Mouse (Mus musculus) erythroblast, embryonic 14.5 days (primary cell): ENCODE measurements around the gene Mettl22. TPM values are rescaled to one million over a fixed set of nuclear protein-coding genes. Genes with fewer than 3 reads are reported as not detected.

Source experiments
- H3K27me3 ChIP-seq: 2 replicates; pipeline ENCODE4 v1.6.1; 2012; ENCODE audit warnings: inconsistent platforms; ENCODE audit not compliant: control insufficient read depth
- H3K36me3 ChIP-seq: 2 replicates; pipeline ENCODE4 v1.6.1; 2012; ENCODE audit warnings: mild to moderate bottlenecking, inconsistent platforms; ENCODE audit not compliant: control insufficient read depth
- H3K4me1 ChIP-seq: 2 replicates; pipeline ENCODE4 v1.6.1; 2012; ENCODE audit warnings: inconsistent platforms; ENCODE audit not compliant: control insufficient read depth
- H3K4me3 ChIP-seq: replicated peaks from 2 replicates; pipeline ENCODE3; 2012; ENCODE audit warnings: moderate library complexity, mild to moderate bottlenecking, inconsistent platforms
- H3K9me3 ChIP-seq: 2 replicates; pipeline ENCODE4 v1.6.1; 2012; ENCODE audit warnings: low read length, inconsistent platforms, mixed read lengths; ENCODE audit not compliant: control insufficient read depth
- GATA1 ChIP-seq: IDR thresholded peaks from 2 replicates; pipeline ENCODE4 v1.6.1; 2012; ENCODE audit warnings: low read length, inconsistent platforms, mixed read lengths
- TAL1 ChIP-seq: IDR thresholded peaks from 3 replicates; pipeline ENCODE4 v1.6.1; 2012; ENCODE audit warnings: low read length, inconsistent platforms, mixed read lengths
- polyA plus RNA-seq: library from polyadenylated mRNA; stranded (reverse); fragments of >175 nt; gene quantifications from 2 replicates; pipeline ENCODE4 v1.2.3, GENCODE M21; 2012

Gene Mettl22
- polyA plus RNA-seq, 1 experiment = 1.4 TPM

DNA sequence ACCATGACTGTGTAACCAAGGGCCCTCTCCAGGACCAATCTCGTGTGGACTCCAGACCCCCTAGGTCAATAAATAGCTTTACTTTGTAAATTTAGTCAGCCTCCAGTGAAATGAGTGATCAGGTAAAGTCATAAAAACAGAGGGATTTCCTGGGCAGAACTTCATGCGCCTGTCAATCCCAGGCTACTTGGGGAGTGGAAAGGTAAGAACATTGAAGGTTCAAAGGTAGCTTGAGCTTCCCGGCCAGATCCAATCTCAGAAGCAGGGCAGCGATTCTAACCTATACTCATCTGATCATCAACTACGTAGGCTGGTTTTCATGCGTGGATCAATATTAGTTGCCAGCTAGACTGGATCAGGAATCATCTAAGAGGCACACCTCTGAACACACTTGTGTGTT lies 24.3 kb upstream of the Mettl22 start:
- no peaks in the 10 kb centered on the region for H3K9me3 ChIP-seq
- no peaks in the 10 kb centered on the region for H3K27me3 ChIP-seq
- H3K36me3 ChIP-seq = no peaks in the 10 kb centered on the region
- no peaks in the 10 kb centered on the region for H3K4me1 ChIP-seq
- H3K4me3 ChIP-seq = no peak overlapping the region
- no peak for TF ChIP-seq TAL1
- no peak for TF ChIP-seq GATA1

DNA sequence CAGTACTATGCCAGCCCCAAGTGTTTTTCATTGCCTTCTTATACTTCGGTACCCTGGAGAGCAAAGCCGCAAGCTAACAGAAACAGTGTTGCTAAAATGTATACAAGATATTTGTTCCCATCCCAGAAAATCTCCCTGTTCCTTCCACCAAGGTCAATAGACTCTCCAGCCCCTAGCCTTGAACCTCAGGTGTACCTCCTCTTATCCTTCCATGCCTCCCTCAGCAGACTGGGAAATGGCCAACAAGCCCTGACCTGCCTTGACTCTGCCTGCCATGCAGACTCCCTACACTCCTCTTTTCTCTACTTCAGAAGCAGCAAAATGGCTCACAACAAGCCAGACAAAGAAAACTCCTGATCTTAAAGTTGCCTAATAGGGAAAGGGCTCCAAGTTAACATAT lies 17.3 kb upstream of the Mettl22 start:
- Histone ChIP-seq H3K4me1 (no peaks in the 10 kb centered on the region), H3K36me3 (no peaks in the 10 kb centered on the region), H3K27me3 (peaks cover 3% of the 10 kb centered on the region; the same call in 1 of the 2 replicates), H3K9me3 (no peaks in the 10 kb centered on the region), H3K4me3 (no peak overlapping the region)
- TF ChIP-seq GATA1 (no peak), TAL1 (no peak)

DNA sequence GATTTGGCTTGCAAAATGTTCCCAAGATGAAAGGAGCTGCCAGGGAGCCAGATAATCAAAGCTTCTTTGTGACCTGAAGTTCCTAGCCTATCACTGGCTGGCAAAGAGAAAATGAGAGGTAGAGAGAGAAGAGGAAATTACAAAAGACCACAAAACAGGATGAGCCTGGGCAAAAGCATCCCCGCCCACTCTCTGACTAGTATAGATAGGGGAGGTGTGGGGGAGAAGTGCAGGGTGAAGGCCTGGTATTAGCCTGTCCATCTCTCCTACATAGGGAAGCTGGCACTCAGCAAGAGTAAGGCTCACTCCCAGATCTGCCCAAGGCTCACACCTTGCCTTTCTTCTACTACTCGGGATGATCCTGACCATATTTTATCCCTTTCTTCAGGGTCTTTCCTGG lies 15.4 kb upstream of the Mettl22 start:
- Histone ChIP-seq H3K27me3 (peaks cover 3% of the 10 kb centered on the region; the same call in 1 of the 2 replicates), H3K9me3 (no peaks in the 10 kb centered on the region), H3K36me3 (no peaks in the 10 kb centered on the region), H3K4me1 (no peaks in the 10 kb centered on the region), H3K4me3 (no peak overlapping the region)
- TF ChIP-seq GATA1 = no peak
- no peak for TF ChIP-seq TAL1

DNA sequence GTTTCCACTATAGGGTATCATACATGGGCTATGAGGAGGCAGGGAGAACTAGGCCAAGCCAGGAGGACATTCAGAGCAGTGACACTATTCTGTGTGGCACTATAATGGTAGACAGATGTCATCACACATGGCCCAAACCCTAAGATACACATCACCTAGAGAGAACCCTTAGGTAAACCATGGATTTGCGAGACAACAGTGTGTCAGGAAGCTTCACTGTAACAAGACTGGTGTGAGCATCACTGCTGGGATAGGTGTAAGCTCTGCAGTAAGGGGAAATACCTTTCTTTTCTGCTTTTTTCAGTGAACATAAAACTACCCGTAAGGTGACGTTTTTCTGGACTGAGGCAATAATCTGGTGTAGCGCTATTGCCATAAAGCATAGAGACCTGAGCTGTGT lies 12.2 kb upstream of the Mettl22 start:
- H3K9me3 ChIP-seq = no peaks in the 10 kb centered on the region
- peaks cover 3% of the 10 kb centered on the region; the same call in 1 of the 2 replicates for H3K27me3 ChIP-seq
- no peaks in the 10 kb centered on the region for H3K4me1 ChIP-seq
- H3K4me3 ChIP-seq = no peak overlapping the region
- no peaks in the 10 kb centered on the region for H3K36me3 ChIP-seq
- TF ChIP-seq TAL1 (no peak), GATA1 (no peak)

DNA sequence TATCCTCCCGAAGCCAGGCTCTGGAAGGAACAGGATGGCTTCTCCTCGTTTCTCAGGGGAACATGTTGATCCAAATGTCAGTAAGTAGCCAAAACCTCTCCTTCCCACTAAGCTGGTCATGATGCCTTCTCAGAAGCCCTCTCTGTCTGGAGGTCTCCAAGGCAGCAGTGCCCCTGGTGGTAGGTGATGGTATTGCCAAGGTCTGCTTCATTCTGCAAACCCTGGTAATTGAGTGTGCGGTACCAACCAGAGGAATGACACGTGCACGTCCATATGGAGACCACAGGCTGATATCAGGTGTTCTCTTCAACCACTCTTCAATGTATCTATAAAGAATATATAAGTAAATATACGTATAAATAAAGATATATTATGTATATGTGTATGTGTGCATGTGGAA lies 11.5 kb upstream of the Mettl22 start:
- no peaks in the 10 kb centered on the region for H3K4me1 ChIP-seq
- H3K27me3 ChIP-seq = peaks cover 3% of the 10 kb centered on the region; the same call in 1 of the 2 replicates
- no peak overlapping the region for H3K4me3 ChIP-seq
- no peaks in the 10 kb centered on the region for H3K36me3 ChIP-seq
- no peak for TF ChIP-seq GATA1
- TF ChIP-seq TAL1 = no peak
- H3K9me3 ChIP-seq = no peaks in the 10 kb centered on the region

DNA sequence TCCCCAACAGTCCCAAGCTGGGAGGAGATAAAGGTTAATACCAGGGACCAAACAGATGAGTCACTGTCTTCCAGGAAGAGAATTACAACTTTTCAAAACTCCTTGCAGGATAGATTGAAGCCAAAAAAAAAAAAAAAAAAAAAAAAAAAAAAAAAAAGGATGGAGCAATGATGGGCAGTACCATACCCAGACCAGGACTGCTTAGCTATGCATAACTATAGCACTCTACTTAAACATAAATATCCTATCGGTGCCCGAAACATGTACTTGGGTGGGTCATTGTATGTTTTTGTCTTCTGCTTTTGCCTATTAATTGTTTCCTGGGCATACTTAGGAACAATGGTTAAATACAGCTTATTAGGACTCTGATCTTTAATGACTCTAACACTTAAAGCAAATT lies 456 bp upstream of the Mettl22 start:
- no peaks in the 10 kb centered on the region for H3K9me3 ChIP-seq
- no peaks in the 10 kb centered on the region; the same call in 1 of the 2 replicates for H3K27me3 ChIP-seq
- H3K4me3 ChIP-seq = peak overlapping the region; percentile 85
- peaks cover 27% of the 10 kb centered on the region for H3K4me1 ChIP-seq
- no peak for TF ChIP-seq GATA1
- no peak for TF ChIP-seq TAL1
- peaks cover 5% of the 10 kb centered on the region for H3K36me3 ChIP-seq

DNA sequence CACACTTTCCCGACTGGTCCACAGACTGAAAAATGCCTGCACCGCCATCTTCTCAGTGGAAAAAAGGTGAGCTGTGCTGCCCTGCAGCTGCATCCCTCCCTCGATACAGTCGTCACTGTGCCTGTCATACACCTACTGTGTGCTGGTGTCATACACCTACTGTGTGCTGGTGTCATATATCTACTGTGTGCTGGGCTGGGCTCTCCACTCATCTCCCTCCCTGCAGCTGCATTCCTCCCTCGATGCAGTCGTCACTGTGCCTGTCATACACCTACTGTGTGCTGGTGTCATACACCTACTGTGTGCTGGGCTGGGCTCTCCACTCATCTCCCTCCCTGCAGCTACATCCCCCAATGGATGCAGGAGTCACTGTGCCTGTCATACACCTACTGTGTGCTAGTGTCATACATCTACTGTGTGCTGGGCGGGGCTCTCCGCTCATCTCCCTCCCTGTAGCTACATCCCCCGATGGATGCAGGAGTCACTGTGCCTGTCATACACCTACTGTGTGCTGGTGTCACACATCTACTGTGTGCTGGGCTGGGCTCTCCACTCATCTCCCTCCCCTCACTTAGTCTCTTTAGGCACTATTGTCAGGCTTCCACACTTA lies 16.9 kb downstream of the Mettl22 start:
- TF ChIP-seq GATA1 = no peak
- no peak for TF ChIP-seq TAL1
- Histone ChIP-seq H3K4me3 (no peak overlapping the region), H3K9me3 (no peaks in the 10 kb centered on the region), H3K36me3 (peaks cover 62% of the 10 kb centered on the region), H3K4me1 (no peaks in the 10 kb centered on the region), H3K27me3 (no peaks in the 10 kb centered on the region)

DNA sequence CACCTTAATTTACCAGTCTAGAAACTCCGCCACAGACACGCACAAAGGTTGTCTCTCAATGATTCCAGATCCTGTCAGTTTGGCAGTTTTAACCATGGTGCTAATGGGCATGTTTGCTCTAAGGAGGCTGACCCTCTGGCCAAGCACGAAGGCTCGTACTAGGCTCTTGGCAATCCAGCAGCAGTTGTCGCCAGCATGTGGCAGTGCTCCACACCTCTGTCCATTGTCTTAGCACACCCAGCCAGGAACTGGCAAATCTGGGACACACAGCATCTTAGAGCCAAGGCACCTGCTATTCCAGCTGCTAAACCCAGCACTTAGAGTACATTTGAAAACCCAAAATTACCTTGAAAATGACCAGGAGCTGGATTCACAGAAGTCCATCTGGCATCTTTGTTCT lies 18.8 kb downstream of the Mettl22 start:
- H3K36me3 ChIP-seq = peaks cover 53% of the 10 kb centered on the region
- TF ChIP-seq TAL1 (no peak), GATA1 (no peak)
- no peak overlapping the region for H3K4me3 ChIP-seq
- no peaks in the 10 kb centered on the region for H3K9me3 ChIP-seq
- H3K27me3 ChIP-seq = no peaks in the 10 kb centered on the region
- H3K4me1 ChIP-seq = no peaks in the 10 kb centered on the region

DNA sequence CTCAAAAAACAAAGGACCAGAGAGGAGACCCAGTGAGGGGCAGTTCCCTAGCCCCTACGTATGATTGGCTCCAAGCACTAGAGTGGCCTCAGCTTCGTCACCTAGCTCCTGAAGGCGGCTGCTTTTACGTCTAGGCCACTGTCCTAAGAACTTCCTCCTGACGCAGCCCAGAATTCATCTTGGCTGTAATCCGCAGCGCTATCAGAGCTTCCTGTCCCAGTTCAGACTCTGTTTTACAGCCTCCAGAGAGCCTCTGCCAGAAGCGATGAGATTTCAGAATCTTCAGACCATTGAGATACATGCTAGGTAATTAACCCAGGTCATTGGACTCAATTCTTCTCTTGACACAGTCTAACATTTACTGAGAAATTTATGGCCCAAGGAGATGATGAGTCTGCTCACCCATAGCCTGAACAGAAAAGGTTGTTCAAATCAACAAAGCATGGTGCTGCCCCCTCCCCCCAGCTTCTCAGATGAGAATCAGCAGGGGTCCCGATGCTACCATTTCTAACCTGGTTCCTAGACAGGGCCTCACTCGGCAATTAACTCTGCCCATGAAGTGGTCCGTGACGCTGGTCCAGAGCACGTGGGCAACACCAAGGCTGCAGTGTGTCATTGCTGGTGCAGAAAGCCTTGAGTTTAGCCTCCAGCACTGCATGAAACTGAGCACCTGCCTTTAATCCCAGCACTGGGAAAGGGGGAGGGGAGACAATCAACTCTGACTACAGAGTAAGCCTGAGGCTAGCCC lies 21.3 kb downstream of the Mettl22 start:
- no peaks in the 10 kb centered on the region for H3K27me3 ChIP-seq
- no peaks in the 10 kb centered on the region for H3K9me3 ChIP-seq
- no peaks in the 10 kb centered on the region for H3K4me1 ChIP-seq
- TF ChIP-seq TAL1 (no peak), GATA1 (no peak)
- H3K4me3 ChIP-seq = no peak overlapping the region
- peaks cover 31% of the 10 kb centered on the region for H3K36me3 ChIP-seq

DNA sequence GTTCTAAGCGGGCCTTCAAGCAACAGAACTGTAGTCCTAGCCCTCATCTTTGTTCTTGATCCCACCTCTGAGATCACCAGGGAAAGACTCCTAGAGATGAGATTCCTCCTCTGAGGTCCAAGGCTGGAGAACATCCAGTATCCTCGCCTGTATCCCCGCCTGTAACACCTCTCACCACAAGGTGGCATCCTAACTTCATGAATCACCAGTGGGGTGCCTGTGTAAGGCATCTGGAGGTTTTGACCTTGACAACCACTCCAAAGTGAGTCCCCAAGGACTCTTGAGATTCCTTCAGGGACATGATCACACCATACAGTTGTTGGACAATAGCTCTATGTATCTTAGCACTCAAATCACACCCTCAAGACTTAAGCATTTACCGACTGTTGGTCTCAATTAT lies 23.7 kb downstream of the Mettl22 start:
- TF ChIP-seq GATA1 (no peak), TAL1 (no peak)
- Histone ChIP-seq H3K9me3 (no peaks in the 10 kb centered on the region), H3K4me3 (no peak overlapping the region), H3K4me1 (no peaks in the 10 kb centered on the region), H3K36me3 (peaks cover 11% of the 10 kb centered on the region), H3K27me3 (no peaks in the 10 kb centered on the region)
